Mouse (Mus musculus) c-Kit-negative CD71-positive TER-119-positive erythroid progenitor cells, embryonic 14.5 days (primary cell): ENCODE measurements at regions not wholly inside any gene's neighbourhood (a gene's known extent, or its start where the extent isn't known, plus 50 kb on each side); places are given as distances from the start of the nearest gene placed in this dataset.

Source experiments
- DNase-seq: peaks from one replicate; pipeline ENCODE4 v3.0.0-alpha.2; 2013; ENCODE audit warnings: low read depth, low spot score

DNA sequence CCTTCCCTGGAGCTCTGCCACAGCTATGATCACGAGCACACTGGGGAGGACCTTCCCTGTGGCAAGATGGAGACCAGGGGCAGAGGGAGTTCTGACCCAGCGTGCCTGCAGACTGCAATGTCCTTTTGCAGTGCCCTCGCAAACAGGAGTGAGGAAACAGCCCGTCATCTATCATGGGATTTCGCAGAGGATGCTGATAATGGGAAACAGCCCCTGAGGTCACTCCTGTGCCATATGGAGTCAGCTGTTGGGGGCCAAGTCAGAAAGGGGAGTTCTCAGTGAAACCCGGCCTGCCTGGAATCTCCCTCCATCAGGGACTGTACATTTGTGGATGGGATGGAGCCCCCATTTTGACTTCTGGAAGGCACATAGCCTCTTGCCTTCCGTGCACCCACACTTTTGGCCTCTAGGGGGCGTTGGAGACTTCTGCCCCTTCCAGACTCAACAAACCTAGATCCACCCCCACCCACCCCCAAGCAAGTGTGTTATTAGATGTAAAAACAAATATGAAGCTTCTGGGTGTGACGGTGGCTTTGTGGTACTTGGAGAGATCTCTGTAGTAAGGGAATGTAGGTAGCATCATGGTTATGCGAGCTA is 98.1 kb downstream of the Kdr start:
- no peak for DNase-seq

DNA sequence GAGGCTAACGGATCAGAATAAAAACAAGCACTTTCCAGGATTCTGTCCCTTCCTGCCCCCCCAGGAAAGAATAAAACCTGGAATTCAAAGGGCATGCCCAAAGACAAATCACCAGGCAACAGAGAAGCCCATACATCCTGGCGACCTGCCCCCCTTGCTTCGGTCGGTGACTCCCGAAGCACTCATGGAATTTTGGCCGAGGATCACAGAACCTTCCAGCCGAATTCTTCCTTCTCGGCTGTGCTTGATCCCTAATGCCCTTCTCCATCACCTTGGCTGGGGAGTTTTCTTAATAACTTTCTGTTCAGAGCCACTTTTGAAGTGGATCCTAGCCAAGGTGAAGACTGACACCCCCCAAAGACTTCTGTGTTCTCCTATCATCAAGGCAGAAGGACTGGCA is 99.9 kb downstream of the Kdr start:
- DNase-seq: no peak

DNA sequence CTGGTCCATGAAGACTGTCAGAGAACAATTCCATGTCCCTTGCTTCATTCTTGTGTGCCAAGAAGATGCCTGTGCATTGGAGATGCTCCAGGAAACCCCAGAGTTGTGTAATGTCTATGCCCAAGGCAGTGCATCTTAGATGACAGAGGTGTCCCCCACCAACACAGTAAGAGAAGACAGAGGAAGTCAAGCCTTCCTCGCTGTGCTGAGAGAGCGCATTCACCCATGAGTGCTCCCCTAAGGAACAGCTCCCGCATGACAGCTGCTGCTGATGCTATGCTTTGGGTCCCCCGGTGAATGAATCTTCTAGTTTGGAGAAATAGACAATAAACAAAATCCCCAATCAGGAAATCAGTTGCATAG is 100.7 kb downstream of the Kdr start:
- DNase-seq: no peak

DNA sequence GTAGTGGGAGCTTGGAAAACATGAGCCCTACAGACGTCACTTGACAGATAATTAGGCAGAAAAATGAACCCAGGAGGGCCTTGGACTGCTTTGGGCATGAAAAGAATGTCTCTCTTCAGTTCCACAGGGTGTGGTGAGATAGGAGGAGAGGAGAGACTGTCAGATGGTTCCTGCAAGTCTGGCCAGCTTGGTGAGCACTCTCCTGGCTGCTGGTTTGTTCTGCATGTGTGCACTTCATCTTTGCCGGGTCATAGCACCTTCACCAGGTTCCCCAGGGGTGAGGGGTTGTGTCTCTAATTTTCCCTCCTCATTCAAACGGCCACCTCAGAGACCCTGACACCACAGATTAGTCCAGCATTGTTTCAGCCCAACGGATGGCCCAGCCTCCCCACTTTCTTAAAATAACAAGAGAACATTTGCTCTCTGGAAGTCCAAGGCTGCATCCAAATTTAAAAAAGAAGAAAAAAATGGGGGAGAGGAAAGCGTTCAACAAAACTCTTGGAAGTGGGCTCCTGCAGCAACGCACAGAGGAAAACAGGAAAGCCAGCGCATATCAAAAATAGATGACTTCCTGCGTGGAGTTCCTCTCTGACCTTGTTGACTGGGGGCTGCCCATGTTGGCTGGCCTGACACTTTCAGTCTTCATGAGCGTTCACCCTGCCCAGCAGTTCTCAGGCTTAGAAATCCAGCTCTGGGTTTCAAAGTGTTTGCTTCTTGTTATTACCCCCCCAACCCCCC is 101.2 kb downstream of the Kdr start:
- no peak for DNase-seq

DNA sequence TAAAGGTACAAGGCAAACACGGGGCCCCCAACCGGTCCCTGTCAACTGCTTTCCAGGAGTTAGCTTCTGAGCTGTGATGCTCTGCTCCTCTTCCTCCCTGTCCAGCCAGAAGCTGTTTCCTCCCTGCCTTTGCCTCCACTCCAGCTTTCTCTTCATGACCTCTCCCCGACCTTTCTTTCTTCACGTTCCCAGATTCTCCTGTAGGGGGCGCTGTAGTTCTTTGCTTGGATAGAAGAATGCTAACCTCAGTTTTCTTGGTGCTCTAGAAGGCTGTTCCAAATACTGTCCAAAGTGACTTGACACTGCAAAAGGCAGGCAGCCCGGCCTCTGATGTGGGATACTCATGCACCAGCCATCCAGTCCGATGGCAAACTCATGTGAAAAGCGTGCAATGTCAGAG is 107.1 kb downstream of the Kdr start:
- peak; percentile 36 for DNase-seq

DNA sequence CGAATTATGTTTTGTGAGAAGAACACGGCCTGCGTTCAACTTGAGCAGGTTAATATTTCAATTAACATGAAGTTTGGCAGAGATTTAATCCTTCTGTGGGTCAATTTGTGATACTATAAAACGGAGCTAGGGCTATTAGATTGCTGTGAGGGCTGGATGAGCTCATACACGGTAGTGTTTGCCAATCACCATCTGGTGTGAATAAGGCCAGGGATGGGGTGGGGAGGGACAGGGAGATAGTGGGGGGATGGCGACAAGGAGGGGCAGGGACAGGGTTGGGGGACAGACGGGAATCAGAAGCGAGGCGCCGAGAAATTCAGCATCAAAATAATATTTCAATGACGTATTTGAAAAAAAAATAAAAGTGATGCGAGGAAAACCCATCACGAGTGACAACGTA is 107.6 kb downstream of the Kdr start:
- no peak for DNase-seq

DNA sequence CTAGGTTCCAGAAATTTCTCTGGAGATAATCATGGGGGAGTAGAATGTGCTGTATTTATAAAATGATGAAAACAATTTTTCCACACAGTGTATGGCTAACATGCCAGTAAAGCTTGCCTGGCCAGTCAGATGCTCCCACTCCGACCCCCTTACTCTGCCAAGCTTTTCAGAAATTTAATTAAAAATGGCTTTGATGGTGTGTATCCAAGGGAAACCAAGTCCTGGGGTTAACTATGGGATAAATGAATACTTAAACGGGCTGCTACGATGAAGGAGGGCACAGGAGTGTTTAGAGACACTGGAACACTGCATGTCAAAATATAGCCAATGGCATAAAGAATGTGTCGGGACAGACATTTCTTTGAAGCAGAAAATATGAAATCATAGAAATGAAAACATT is 108.7 kb downstream of the Kdr start:
- no peak for DNase-seq

DNA sequence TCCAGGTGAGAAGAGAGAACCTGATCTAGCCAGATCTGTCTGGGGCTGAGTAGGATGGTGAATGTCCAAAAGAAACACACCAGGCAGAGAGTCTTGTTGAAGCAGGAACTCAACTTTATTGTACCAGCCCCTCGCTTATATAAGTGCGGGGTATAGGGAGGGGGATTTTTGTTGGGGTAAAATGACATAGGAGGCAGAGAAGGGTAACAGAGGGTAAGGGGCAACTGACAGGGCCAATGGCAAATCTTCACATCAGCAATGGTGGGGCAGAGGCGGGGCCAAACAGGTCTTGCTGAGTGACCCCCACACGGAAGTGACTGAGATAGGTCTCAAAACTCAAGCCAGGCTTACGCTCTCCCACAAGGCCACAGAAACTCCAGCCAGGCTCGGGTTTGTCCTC is 113.2 kb downstream of the Kdr start:
- no peak for DNase-seq

DNA sequence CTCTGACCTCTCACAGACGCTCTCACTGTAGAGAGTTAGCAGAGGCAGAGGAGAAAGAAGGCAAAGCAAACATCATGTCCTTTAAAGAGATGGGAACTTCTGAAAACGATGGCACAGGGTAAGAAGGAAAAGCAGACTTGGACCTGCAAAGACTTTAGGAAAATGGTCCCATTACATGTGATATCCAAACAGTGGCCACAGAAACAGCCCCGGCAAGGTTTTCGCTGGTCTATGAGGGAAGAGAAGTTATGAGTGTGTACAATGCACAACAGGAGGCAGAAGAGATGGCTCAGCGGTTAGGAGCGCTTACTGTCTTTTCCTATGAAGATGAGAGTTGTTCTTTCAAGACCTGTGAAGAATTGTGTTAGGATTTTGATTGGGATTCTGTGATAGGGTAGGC is 114.9 kb downstream of the Kdr start:
- no peak for DNase-seq

DNA sequence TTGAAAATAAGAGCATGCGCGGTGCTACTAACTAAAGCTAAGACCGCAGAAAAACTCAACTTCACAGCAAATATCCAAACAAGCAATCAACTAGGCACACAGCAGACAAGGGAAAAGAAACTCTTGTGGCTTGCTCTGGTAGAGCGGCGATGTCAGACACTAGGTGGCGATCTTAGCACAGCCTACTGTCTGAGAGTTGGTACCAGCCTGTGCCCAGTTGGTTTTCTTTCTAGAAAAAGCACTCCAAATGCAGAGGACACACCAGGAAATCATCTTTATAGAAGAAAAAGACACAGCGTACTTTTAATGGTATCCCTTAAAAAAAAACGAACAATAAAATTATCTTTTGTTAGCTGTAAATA is 115.6 kb downstream of the Kdr start:
- no peak for DNase-seq

DNA sequence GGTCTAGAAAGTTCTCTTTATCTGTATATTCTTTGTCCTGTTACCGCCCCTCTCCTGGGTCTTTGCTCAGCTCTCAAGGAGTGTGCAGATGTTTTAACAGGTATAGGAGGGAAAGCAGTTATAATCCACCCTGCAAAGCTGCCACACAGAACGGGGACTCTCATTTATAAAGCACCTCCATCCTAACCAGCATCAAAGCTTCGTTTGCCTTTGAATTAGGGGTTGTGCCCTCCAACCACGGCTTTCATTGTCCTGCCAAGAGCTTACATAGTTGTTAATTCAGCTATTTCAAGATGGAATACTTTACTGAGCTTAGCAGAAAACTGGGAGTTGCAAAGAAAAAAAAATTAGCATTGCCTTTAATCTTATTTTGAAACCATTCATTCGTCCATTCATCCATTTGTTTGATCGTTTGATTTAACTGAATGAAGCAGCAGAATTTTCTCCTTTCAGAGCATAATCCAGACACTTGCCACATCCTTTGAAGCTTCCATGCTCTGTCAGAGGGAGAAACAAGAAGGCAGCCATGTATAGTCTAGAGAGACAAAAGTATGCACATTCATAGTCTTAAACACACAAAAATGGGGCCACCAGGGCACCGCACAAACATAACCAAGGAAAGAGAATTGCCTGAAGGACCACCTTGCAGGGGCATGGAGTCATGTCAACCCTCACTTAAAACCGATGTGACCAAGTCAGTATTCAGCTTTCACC is 116.2 kb downstream of the Kdr start:
- DNase-seq: no peak

DNA sequence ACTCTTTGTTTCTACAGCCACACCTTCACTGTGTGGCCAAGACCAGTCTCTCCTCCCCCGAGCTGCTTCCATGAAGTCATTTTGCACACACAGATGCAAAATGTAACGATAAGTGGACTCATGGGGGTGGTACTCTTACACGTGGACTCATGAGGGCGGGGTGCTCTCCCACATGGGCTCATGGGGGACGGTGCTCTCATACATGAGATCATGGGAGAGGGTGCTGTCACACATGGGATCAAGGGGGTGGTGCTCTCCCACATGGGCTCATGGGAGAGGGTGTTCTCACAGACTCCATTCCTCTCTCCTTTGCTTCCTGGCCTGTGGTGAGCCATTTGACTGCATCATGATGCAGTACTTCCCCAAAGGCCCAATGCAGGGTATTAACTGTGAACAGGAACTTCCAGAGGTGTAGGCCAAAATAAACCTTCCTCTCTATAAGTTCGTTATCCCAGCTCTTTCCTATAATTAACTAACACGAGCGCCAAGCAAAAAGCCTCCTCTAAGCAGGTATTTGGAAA is 118.9 kb downstream of the Kdr start:
- no peak for DNase-seq

DNA sequence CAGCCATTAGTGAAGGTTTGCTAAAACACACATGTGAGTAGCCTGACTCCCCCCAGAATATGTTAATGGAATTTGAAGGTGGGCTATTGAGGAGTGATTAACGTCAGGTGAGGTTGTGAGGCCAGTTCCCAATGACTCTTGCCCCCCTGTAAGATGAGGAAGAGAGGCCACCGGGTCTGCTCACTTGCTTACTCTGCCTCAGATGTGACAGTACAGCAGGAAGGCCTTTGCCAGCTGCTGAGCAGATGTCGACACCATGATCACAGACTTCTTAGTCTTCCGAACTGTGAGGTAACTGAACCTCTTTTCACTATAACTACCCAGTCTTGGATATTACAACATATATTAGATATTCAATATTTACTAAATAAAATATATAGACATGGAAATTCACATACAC is 127.4 kb downstream of the Kdr start:
- no peak for DNase-seq

DNA sequence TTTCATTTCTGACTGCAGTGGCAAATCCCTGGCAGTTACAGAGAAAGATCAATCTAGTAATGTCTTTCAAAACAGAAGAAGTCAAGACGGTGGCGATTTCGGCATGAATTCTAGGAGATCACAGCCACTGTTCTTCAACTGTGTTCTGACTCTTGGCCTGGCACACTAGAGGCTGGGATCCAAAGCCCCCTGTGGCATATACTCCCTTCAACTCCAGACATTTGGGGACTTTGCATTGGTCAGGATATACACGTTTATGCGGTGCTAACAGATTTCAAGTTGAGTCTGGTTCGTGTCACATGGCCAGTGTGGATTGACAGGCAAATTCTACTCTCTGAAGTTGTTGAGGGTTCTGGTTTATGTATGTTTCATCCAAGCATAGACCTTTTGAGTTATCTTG is 130.3 kb downstream of the Kdr start:
- no peak for DNase-seq

DNA sequence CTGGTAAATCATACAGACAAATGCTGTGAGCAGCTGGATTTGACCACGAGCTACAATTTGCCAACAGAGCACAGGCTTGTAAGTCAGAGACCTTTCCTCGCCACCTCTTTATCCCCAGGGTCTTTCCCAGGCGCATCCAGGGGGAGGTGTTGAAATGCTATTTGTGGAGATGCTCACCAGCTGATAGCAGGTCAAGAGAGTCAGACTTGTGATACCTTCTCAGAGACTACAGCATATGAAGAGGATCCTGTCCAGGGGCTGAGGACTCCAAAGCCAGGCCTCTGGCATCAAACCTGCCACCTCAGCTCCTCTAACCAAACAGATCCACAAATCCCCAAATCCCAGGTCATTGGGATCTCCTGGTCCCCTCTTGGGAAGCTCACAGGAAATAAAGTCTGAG is 130.9 kb downstream of the Kdr start:
- no peak for DNase-seq

DNA sequence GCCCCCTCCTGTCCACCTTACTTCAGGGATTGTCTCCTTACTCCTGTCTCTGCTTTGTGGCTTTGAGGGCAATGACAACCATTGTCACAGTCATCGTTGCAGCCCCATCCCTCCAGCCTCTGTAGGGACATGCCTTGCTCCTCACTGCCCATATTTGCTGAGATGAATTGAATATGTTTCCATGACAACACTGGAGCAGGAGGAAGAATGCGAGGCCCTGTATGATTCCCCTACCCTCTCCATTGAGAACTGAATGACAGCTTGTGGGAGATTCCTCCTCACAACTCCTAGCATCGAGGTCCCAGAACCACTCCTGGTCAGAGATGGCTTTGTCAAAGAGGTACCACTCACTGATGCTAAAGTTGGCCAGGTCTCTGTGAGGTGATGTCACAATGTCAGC is 132.2 kb downstream of the Kdr start:
- DNase-seq: no peak

DNA sequence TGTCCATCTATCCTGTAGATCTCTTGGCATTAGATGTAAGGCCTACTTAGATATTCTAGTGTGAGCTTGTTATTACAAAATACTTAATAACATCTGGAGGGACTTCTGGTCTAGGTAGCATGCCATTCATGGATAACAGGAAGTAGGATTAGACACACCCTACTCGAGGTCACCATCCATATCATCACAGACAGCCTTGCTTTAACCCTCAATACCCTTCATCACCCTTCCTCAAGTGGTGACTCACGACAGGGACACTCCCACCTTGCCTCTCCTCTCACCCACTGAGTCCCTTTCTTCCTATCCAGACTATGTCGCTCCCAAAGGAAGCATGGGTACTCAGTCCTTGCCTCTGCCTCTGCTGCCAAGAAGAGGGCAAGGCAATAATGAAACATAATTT is 134.5 kb downstream of the Kdr start:
- no peak for DNase-seq

DNA sequence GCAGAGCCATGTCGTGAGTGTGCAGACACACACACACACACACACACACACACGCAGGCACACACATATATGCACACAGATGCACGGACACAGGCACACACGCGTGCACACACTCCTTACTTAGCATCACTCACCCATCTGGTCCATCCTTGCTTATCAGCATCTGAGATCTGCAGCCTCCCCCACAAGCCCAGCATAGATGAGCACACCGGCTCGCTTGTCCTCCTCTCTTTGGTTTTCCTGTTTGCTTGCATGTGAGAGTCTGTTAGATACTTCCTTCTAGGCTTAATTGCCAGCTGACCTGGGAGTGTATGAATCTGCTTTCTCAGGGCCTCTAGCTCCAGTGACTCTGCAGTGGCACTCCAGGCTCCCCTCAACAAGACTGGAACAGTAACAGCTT is 137.8 kb downstream of the Kdr start:
- no peak for DNase-seq

DNA sequence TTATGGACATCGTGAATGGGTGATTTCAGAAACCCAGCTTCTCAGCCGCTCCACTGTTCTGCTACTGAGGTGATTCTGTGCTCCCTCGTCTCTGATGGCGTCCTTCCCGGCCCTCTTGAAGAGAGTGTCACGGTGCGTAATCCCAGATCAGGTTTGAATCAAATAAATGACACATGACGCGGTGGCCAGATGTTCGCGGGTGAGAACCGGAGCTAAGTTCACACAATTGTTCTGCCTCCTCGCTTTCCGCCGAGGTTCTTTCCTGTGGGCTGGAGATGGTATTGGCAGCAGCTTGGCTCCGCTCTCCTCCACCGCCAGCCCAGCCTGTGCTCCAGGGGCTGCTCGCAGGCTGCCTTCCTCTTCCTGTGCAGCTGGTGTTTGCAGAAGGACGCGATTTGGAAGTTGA is 142.7 kb downstream of the Kdr start:
- no peak for DNase-seq

DNA sequence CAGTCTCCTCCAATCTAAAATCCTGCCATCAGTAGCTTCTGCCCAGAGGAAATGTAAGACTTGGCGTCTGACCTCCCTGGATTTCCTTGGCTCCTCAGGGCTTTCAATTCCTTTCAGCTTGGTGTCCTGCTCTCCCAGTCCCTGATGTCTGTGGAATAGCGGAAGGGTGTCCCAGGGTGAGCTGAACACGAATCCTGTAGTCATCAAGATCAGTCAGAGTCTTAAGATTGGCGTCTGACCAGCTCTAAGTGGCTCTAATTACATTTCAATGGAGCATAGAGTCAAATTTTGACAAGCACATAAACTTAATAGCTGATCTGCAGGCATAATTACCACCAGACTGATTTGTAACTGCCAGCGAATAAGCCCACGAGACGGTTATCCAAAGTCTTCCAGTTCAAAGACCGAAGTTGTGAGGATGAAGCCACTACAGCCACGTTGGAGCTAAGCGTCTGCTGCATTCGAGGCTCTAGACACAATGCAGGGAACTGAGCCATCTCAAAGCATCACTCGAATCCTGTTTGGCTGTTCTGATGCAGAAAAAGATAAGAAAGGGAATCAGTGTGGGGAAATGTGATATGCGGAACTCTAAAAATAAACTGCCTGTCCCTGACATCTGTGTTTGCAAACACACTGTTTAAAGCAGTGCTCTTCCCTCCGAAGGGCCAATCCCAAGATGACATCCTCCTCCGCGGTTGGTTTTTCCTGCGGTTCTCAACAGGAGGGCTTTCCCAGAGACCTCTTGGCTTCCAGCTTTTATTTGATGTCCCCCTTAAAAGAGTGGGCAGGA is 143.3 kb downstream of the Kdr start:
- DNase-seq: no peak

DNA sequence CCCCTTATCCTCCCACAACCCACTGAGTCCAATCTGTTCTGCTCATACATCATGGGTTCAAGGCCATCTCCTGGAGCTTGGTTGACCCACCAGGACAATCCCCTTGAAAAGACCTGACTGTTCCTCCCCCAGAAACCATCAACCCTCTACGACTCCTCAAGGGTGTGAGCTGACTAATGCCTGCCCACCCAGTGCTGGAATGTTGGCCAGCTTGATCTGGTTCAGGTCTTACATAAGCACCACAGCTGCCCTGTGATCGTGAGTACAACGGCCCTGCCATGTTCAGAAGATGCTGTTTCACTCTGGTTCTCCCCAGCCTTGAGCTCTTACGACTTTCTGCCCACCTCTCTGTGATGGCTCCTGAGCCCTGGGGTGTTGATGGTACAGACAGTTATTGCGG is 145.9 kb downstream of the Kdr start:
- DNase-seq: no peak

DNA sequence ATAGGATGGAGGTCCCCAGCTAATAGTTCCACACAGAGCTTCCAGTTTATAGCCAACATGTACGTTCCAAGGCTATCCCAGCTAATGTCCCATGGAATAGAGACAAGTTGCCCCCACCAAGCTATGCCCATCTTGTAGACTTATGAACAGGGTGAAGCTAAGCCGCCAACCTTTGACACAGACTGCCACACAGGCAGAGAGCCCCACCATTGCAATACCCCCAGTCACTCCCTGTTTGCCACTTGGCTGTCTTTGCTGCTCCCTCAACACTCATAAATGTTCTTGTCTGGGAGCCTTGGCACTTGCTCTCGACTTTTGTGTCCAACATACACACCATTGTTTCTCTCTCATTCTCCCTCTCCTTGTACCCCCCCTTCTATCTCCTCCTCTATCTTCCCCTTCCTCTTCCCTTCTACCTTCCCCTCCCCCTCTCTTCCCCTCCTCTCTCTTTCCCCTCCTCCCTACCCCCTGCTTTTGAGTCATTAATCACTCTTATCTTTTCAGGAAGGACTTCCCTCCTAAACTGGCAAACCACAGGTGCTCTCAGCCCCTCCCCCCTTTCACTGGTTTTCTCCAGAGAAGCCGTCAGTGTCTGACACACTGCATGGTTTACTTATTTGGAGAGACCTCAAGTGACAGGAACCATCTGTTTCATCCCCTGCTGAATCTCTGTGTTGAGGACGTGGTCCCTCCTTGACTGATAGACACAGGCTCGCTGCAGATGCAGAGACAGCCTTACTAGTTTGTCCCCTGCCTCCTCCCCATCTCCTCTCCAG is 148.2 kb downstream of the Kdr start:
- DNase-seq: no peak
